Mouse (Mus musculus) left cerebral cortex, postnatal 4 days (tissue): ENCODE measurements around the gene Gm28053. TPM values are rescaled to one million over a fixed set of nuclear protein-coding genes. Genes with fewer than 3 reads are reported as not detected.

Source experiments
- DNase-seq: peaks from one replicate; pipeline ENCODE4 v3.0.0-alpha.2; 2022
- intact Hi-C: fragments of 180-260 bp; cut with DNase I; formaldehyde crosslinking; loops from one replicate; pipeline ENCODE4 v1.15.1; 2025
- total RNA-seq, 2 experiments: library from RNA; stranded (reverse); gene quantifications; 2 replicates each; pipeline ENCODE4 v1.2.3; 2021

Gene Gm28053
- total RNA-seq, 2 experiments from 2014 or later = not detected

- intact Hi-C loops = no loop called here
- no peak for DNase-seq
Measured at GRCm38 (mm10) chr6:48689320-48689719, 29.1 kb upstream of the Gm28053 start.

- DNase-seq = no peak
- intact Hi-C loops = no loop called here
Measured at GRCm38 (mm10) chr6:48692962-48693361, 25.4 kb upstream of the Gm28053 start.

GRCm38 (mm10) chr6:48696830-48697554, 21.4 kb upstream of the Gm28053 start:
- DNase-seq = no peak
- intact Hi-C loops = no loop called here

- intact Hi-C loops = no loop called here
- DNase-seq = no peak
Measured at GRCm38 (mm10) chr6:48697555-48697930, 20.9 kb upstream of the Gm28053 start.

- intact Hi-C loops = no loop called here
Measured at GRCm38 (mm10) chr6:48698066-48698856, 20.1 kb upstream of the Gm28053 start.

GRCm38 (mm10) chr6:48698888-48699287, 19.5 kb upstream of the Gm28053 start:
- intact Hi-C loops = no loop called here
- no peak for DNase-seq

More at GRCm38 (mm10) chr6:48698066-48698856, 20.1 kb upstream of the Gm28053 start:
- no peak for DNase-seq

GRCm38 (mm10) chr6:48700251-48701075, 17.9 kb upstream of the Gm28053 start:
- intact Hi-C loops = no loop called here
- no peak for DNase-seq

GRCm38 (mm10) chr6:48702146-48702545, 16.3 kb upstream of the Gm28053 start:
- DNase-seq = no peak
- intact Hi-C loops = no loop called here

- no peak for DNase-seq
- intact Hi-C loops = no loop called here
Measured at GRCm38 (mm10) chr6:48702601-48703000, 15.8 kb upstream of the Gm28053 start.

- intact Hi-C loops = no loop called here
- DNase-seq = no peak
Measured at GRCm38 (mm10) chr6:48704146-48704545, 14.3 kb upstream of the Gm28053 start.

GRCm38 (mm10) chr6:48706130-48706529, 12.3 kb upstream of the Gm28053 start:
- DNase-seq = no peak
- intact Hi-C loops = no loop called here

GRCm38 (mm10) chr6:48720326-48720725, 1.9 kb downstream of the Gm28053 start:
- intact Hi-C loops = no loop called here
- no peak for DNase-seq

GRCm38 (mm10) chr6:48723468-48723867, 5.1 kb downstream of the Gm28053 start:
- intact Hi-C loops = no loop called here
- no peak for DNase-seq

- no peak for DNase-seq
- intact Hi-C loops = no loop called here
Measured at GRCm38 (mm10) chr6:48725476-48725875, 7.1 kb downstream of the Gm28053 start.

- intact Hi-C loops = no loop called here
- DNase-seq = no peak
Measured at GRCm38 (mm10) chr6:48727761-48728160, 9.4 kb downstream of the Gm28053 start.

GRCm38 (mm10) chr6:48732864-48733304, 14.5 kb downstream of the Gm28053 start:
- DNase-seq = no peak
- intact Hi-C loops = no loop called here

- DNase-seq = no peak
- intact Hi-C loops = no loop called here
Measured at GRCm38 (mm10) chr6:48733660-48734059, 15.3 kb downstream of the Gm28053 start.

GRCm38 (mm10) chr6:48737053-48737452, 18.6 kb downstream of the Gm28053 start:
- no peak for DNase-seq
- intact Hi-C loops = no loop called here

- peak; percentile 27 for DNase-seq
- intact Hi-C loops = no loop called here
Measured at GRCm38 (mm10) chr6:48737688-48738087, 19.3 kb downstream of the Gm28053 start.

- DNase-seq = no peak
- intact Hi-C loops = no loop called here
Measured at GRCm38 (mm10) chr6:48738961-48739779, 20.8 kb downstream of the Gm28053 start, which contains the start of gene Gimap1. TSS of gene Gimap1 (plus strand) at chr6:48739054.
